Mouse (Mus musculus): ENCODE measurements around the gene Akap6. TPM values are rescaled to one million over a fixed set of nuclear protein-coding genes. Genes with fewer than 3 reads are reported as not detected.

Gene Akap6
- total and polyA plus RNA-seq, 3 experiments, result 0.12 to 0.42 (median 0.33) TPM

GRCm38 (mm10) chr12:52771931-52772330, 72.7 kb downstream of the Akap6 start:
- no peaks in the 10 kb centered on the region for H3K9me3 ChIP-seq (replicated peaks; ENCODE audit: low read length)
- H3K27me3 ChIP-seq (replicated peaks), result no peaks in the 10 kb centered on the region
- H3K4me2 ChIP-seq (ENCODE audit: insufficient read depth, low read depth, poor library complexity, severe bottlenecking), result no peak overlapping the region
- in situ Hi-C loops (cut with MboI; ENCODE audit: low pct_ligation_motif_present, low pct_unique_long_range_greater_than_20kb, low sequenced_read_pairs) (no loop called here), dilution Hi-C loops (cut with MboI; ENCODE audit: extremely low pct_ligation_motif_present, extremely low pct_unique_long_range_greater_than_20kb, low sequenced_read_pairs) (no loop called here)
- H3K79me2 ChIP-seq (replicated peaks; ENCODE audit: control insufficient read depth, extremely low read depth, insufficient read depth, poor library complexity, severe bottlenecking), result no peaks in the 10 kb centered on the region
- no peak for TF ChIP-seq HCFC1 (IDR thresholded peaks at IDR 0.05; ENCODE audit: low read depth, low read length)
- TF ChIP-seq USF2 (conservative IDR thresholded peaks at IDR 0.05; ENCODE audit: low read depth, low read length), result no peak
- TF ChIP-seq CTCF (conservative IDR thresholded peaks at IDR 0.05 in 1 of 2, IDR thresholded peaks at IDR 0.05 in 1 of 2; ENCODE audit: low read depth in 2 of 2, low read length in 2 of 2), result no peak
- no peak for TF ChIP-seq MAFK (IDR thresholded peaks at IDR 0.05; ENCODE audit: insufficient replicate concordance, low read length)
- TF ChIP-seq ETS1 (conservative IDR thresholded peaks at IDR 0.05; ENCODE audit: low read depth, low read length), result no peak
- no peak for TF ChIP-seq MEF2A (IDR thresholded peaks at IDR 0.05; ENCODE audit: borderline replicate concordance, low read depth, low read length)
- TF ChIP-seq MAZ (IDR thresholded peaks at IDR 0.05; ENCODE audit: low read depth, low read length), result no peak
- TF ChIP-seq MAX (IDR thresholded peaks at IDR 0.05; ENCODE audit: low read length), result no peak
- no peak for TF ChIP-seq E2F4 (IDR thresholded peaks at IDR 0.05; ENCODE audit: insufficient replicate concordance, low read depth, low read length)
- no peak for TF ChIP-seq MXI1 (IDR thresholded peaks at IDR 0.05; ENCODE audit: low read depth, low read length)
- no peak for TF ChIP-seq USF1 (IDR thresholded peaks at IDR 0.05; ENCODE audit: low read depth, low read length)
- TF ChIP-seq ZKSCAN1 (IDR thresholded peaks at IDR 0.05; ENCODE audit: borderline replicate concordance, low read depth, low read length), result no peak
- no peak for TF ChIP-seq SMC3 (IDR thresholded peaks at IDR 0.05; ENCODE audit: low read depth, low read length)
- no peak for TF ChIP-seq RAD21 (IDR thresholded peaks at IDR 0.05; ENCODE audit: low read depth, low read length)
- TF ChIP-seq ZMIZ1 (IDR thresholded peaks at IDR 0.05; ENCODE audit: low read depth, low read length), result no peak
- TF ChIP-seq ELF1 (IDR thresholded peaks at IDR 0.05; ENCODE audit: low read depth, low read length), result no peak
- no peak for TF ChIP-seq TCF12 (IDR thresholded peaks at IDR 0.05; ENCODE audit: low read depth, low read length)
- TF ChIP-seq ZNF384 (IDR thresholded peaks at IDR 0.05; ENCODE audit: low read depth, low read length), result no peak
- TF ChIP-seq KAT2A (IDR thresholded peaks at IDR 0.05; ENCODE audit: insufficient replicate concordance, low read length), result no peak
- no peak for TF ChIP-seq NELFE (IDR thresholded peaks at IDR 0.05; ENCODE audit: low read depth, low read length)
- no peak overlapping the region for H3K9ac ChIP-seq (ENCODE audit: insufficient read depth, low read depth)
- H3K36me3 ChIP-seq (replicated peaks in 1 of 2; ENCODE audit: control insufficient read depth in 1 of 2, insufficient read depth in 1 of 2, low read length in 1 of 2), result no peaks in the 10 kb centered on the region
- H3K27ac ChIP-seq (ENCODE audit: insufficient read depth, low read depth), result no peak overlapping the region
- H3K4me3 ChIP-seq (replicated peaks in 1 of 3; ENCODE audit: low read depth in 2 of 3, low read length in 2 of 3, poor library complexity in 1 of 3), result no peak overlapping the region
- no peaks in the 10 kb centered on the region; a peak in 1 of 4 replicates for H3K4me1 ChIP-seq (ENCODE audit: control insufficient read depth in 1 of 2, insufficient read depth in 2 of 2)
- DNase-seq (ENCODE audit: extremely low read depth), result no peak

DNA sequence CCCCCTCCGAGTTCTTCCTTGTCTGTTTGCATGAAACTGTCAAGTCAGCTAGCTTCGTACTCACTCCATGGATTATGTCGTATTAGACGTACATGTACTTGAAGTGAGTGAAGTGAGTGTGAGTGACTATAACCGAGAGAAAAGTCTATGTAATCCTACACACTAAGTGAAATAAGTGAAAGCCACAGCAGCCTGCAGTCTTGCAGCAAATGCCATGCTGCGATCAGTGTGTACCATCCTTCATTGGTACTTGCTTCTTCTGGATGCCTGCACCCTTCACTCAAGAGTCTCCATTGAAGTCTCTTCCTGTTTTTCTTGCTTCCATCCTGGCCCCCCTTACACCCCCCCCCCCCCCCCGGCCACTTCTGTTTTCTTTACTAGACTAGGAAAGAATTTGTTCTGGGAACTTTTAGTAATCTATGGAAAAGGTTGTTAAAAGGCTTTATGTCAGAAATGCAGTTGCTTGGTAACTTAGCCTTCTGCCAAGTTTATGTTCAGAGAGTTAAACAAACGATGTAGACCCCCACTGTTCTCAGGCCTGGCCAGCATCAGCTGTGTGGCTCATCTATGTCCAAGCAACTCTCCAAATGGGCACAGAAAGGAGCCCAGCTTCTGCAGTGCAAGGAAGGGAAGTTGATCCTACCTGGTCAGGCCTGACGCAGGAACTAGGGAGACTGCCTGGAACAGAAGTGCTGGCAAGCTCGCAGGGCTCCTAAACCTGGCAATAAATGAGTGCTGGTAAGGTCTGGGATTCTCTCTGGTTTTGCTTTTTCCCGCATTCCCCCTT, 73.5 kb downstream of the Akap6 start:
- Histone ChIP-seq H3K4me3 (replicated peaks in 1 of 3; ENCODE audit: low read depth in 2 of 3, low read length in 2 of 3, poor library complexity in 1 of 3) (no peak overlapping the region), H3K36me3 (replicated peaks in 1 of 2; ENCODE audit: control insufficient read depth in 1 of 2, insufficient read depth in 1 of 2, low read length in 1 of 2) (no peaks in the 10 kb centered on the region), H3K9me3 (replicated peaks; ENCODE audit: low read length) (no peaks in the 10 kb centered on the region), H3K79me2 (replicated peaks; ENCODE audit: control insufficient read depth, extremely low read depth, insufficient read depth, poor library complexity, severe bottlenecking) (no peaks in the 10 kb centered on the region), H3K9ac (ENCODE audit: insufficient read depth, low read depth) (no peak overlapping the region), H3K27ac (ENCODE audit: insufficient read depth, low read depth) (no peak overlapping the region), H3K27me3 (replicated peaks) (no peaks in the 10 kb centered on the region), H3K4me2 (ENCODE audit: insufficient read depth, low read depth, poor library complexity, severe bottlenecking) (no peak overlapping the region), H3K4me1 (ENCODE audit: control insufficient read depth in 1 of 2, insufficient read depth in 2 of 2) (no peaks in the 10 kb centered on the region; a peak in 1 of 4 replicates)
- in situ Hi-C loops (cut with MboI; ENCODE audit: low pct_ligation_motif_present, low pct_unique_long_range_greater_than_20kb, low sequenced_read_pairs), result no loop called here
- TF ChIP-seq POLR2A (IDR thresholded peaks at IDR 0.05; ENCODE audit: low read depth, low read length) (no peak), USF2 (conservative IDR thresholded peaks at IDR 0.05; ENCODE audit: low read depth, low read length) (no peak), SIN3A (IDR thresholded peaks at IDR 0.05; ENCODE audit: low read length) (no peak), MAFK (IDR thresholded peaks at IDR 0.05; ENCODE audit: insufficient replicate concordance, low read length) (no peak), RAD21 (IDR thresholded peaks at IDR 0.05; ENCODE audit: low read depth, low read length) (no peak), ELF1 (IDR thresholded peaks at IDR 0.05; ENCODE audit: low read depth, low read length) (no peak), MXI1 (IDR thresholded peaks at IDR 0.05; ENCODE audit: low read depth, low read length) (no peak), BHLHE40 (IDR thresholded peaks at IDR 0.05; ENCODE audit: low read depth, low read length) (no peak), NELFE (IDR thresholded peaks at IDR 0.05; ENCODE audit: low read depth, low read length) (no peak)
- no peak for DNase-seq (ENCODE audit: extremely low read depth)
- dilution Hi-C loops (cut with MboI; ENCODE audit: extremely low pct_ligation_motif_present, extremely low pct_unique_long_range_greater_than_20kb, low sequenced_read_pairs), result no loop called here
